Mouse (Mus musculus): ENCODE results near the gene Wnk2. TPM values are rescaled to one million over a fixed set of nuclear protein-coding genes. Genes with fewer than 3 reads are reported as not detected.

The Wnk2 gene
- polyA plus RNA-seq, 1 experiment from 2014 or later = 4.3 TPM

GRCm38 (mm10) chr13:49131342-49131855 lies 16.4 kb downstream of the Wnk2 start:
- Histone ChIP-seq H3K9me3 (replicated peaks) (no peaks in the 10 kb centered on the region), H3K36me3 (0 out of 2 replicates have a peak, but pooled peaks cover 4% of the 10 kb centered on the region), H3K27ac (replicated peaks) (peak overlapping the region; percentile 82), H3K4me3 (no peak overlapping the region), H3K27me3 (ENCODE audit: low read depth, poor library complexity, severe bottlenecking) (no peaks in the 10 kb centered on the region), H3K4me1 (peaks cover 63% of the 10 kb centered on the region)
- DNase-seq (ENCODE audit: low spot score) = no peak
- 74% methylated on average over 4 of the region's 4 CpGs for WGBS

GRCm38 (mm10) chr13:49129845-49130244 lies 18.0 kb downstream of the Wnk2 start:
- Histone ChIP-seq H3K9me3 (replicated peaks) (no peaks in the 10 kb centered on the region), H3K4me1 (peaks cover 63% of the 10 kb centered on the region), H3K27ac (replicated peaks) (peak overlapping the region; percentile 82), H3K4me3 (peak overlapping the region; percentile 5; the same call in 1 of the 2 replicates), H3K27me3 (ENCODE audit: low read depth, poor library complexity, severe bottlenecking) (no peaks in the 10 kb centered on the region), H3K36me3 (0 out of 2 replicates have a peak, but pooled peaks cover 4% of the 10 kb centered on the region)
- DNase-seq (ENCODE audit: low spot score) = peak; percentile 62
- whole genome bisulfite sequencing = 6% methylated on average over 4 of the region's 4 CpGs

- no peaks in the 10 kb centered on the region for H3K36me3 ChIP-seq
- no peak overlapping the region for H3K4me3 ChIP-seq
- H3K9me3 ChIP-seq (replicated peaks) = no peaks in the 10 kb centered on the region
- peaks cover 63% of the 10 kb centered on the region for H3K4me1 ChIP-seq
- no peaks in the 10 kb centered on the region for H3K27me3 ChIP-seq (ENCODE audit: low read depth, poor library complexity, severe bottlenecking)
- WGBS = 94% methylated on average over 1 of the region's 1 CpGs
- peak overlapping the region; percentile 49; the same call in 1 of the 2 replicates for H3K27ac ChIP-seq (replicated peaks)
- no peak for DNase-seq (ENCODE audit: low spot score)
Observed at GRCm38 (mm10) chr13:49129154-49129553, 18.7 kb downstream of the Wnk2 start.

GRCm38 (mm10) chr13:49127844-49128631 lies 19.8 kb downstream of the Wnk2 start:
- peaks cover 63% of the 10 kb centered on the region for H3K4me1 ChIP-seq

GRCm38 (mm10) chr13:49122106-49122505 lies 25.7 kb downstream of the Wnk2 start:
- Histone ChIP-seq H3K27ac (replicated peaks) (no peak overlapping the region), H3K4me1 (peaks cover 7% of the 10 kb centered on the region), H3K4me3 (no peak overlapping the region), H3K9me3 (replicated peaks) (no peaks in the 10 kb centered on the region), H3K27me3 (ENCODE audit: low read depth, poor library complexity, severe bottlenecking) (no peaks in the 10 kb centered on the region), H3K36me3 (no peaks in the 10 kb centered on the region)
- 87% methylated on average over 4 of the region's 4 CpGs for WGBS
- DNase-seq (ENCODE audit: low spot score) = no peak

More at GRCm38 (mm10) chr13:49127844-49128631, 19.8 kb downstream of the Wnk2 start:
- H3K27me3 ChIP-seq (ENCODE audit: low read depth, poor library complexity, severe bottlenecking) = no peaks in the 10 kb centered on the region
- peak; percentile 47 for DNase-seq (ENCODE audit: low spot score)
- H3K36me3 ChIP-seq = no peaks in the 10 kb centered on the region
- H3K4me3 ChIP-seq = peak overlapping the region; percentile 35
- H3K9me3 ChIP-seq (replicated peaks) = no peaks in the 10 kb centered on the region
- H3K27ac ChIP-seq (replicated peaks) = peak overlapping the region; percentile 71
- WGBS = 36% methylated on average over 15 of the region's 15 CpGs

- H3K9me3 ChIP-seq (replicated peaks) = no peaks in the 10 kb centered on the region
- no peak overlapping the region for H3K4me3 ChIP-seq
- H3K36me3 ChIP-seq = no peaks in the 10 kb centered on the region
- H3K27me3 ChIP-seq (ENCODE audit: low read depth, poor library complexity, severe bottlenecking) = no peaks in the 10 kb centered on the region
- WGBS = 89% methylated on average over 8 of the region's 8 CpGs
- H3K27ac ChIP-seq (replicated peaks) = no peak overlapping the region
- H3K4me1 ChIP-seq = peaks cover 7% of the 10 kb centered on the region; the same call in 1 of the 2 replicates
- DNase-seq (ENCODE audit: low spot score) = no peak
Observed at GRCm38 (mm10) chr13:49117563-49117962, 30.3 kb downstream of the Wnk2 start.

DNA sequence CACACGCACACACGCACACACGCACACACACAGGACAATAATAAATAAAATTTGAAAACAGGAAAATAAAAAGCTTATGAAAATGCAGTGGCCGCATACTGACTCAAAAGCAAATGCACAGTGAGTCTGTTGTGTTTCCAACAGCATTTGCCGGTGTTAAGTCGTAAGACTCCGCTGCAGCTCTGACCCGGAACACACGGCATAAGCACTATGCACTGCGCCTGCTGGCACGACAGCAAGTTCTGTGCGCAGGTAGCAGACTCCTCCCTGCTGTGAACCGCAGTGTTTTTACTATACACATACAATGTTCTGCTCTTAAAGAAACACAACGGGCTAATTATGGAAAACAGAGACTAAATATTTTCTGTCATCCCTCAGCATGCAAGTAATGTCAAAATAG lies 32.9 kb downstream of the Wnk2 start:
- Histone ChIP-seq H3K4me3 (no peak overlapping the region), H3K4me1 (peaks cover 7% of the 10 kb centered on the region; the same call in 1 of the 2 replicates), H3K27ac (replicated peaks) (no peak overlapping the region), H3K27me3 (ENCODE audit: low read depth, poor library complexity, severe bottlenecking) (no peaks in the 10 kb centered on the region), H3K36me3 (no peaks in the 10 kb centered on the region), H3K9me3 (replicated peaks) (no peaks in the 10 kb centered on the region)
- no peak for DNase-seq (ENCODE audit: low spot score)
- 89% methylated on average over 14 of the region's 14 CpGs for WGBS

- Histone ChIP-seq H3K4me3 (no peak overlapping the region), H3K9me3 (replicated peaks) (no peaks in the 10 kb centered on the region), H3K36me3 (no peaks in the 10 kb centered on the region), H3K27ac (replicated peaks) (no peak overlapping the region), H3K27me3 (ENCODE audit: low read depth, poor library complexity, severe bottlenecking) (no peaks in the 10 kb centered on the region), H3K4me1 (peaks cover 7% of the 10 kb centered on the region; the same call in 1 of the 2 replicates)
- no peak for DNase-seq (ENCODE audit: low spot score)
- WGBS = 76% methylated on average over 4 of the region's 4 CpGs
Observed at GRCm38 (mm10) chr13:49114116-49114515, 33.7 kb downstream of the Wnk2 start.

DNA sequence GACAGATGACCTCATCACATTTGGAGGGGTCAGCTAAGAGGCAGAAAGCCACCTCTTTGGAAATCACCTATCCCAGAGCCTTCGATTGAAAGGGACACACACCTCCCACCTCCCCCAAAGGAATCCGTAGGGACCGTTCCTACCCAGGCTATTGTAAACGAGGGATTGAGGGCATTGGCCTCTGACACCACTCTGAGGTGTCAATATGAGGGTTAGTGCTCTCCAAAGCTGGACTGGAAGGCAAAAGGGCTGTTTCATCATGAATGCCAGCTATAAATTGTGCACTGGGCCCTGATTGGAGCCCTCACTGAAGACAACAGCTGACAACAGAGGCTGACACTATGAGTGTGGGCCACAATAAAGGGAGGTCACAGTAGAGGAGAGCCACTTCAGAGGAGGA lies 34.5 kb downstream of the Wnk2 start:
- H3K27me3 ChIP-seq (ENCODE audit: low read depth, poor library complexity, severe bottlenecking) = no peaks in the 10 kb centered on the region
- no peaks in the 10 kb centered on the region for H3K36me3 ChIP-seq
- no peak for DNase-seq (ENCODE audit: low spot score)
- peaks cover 7% of the 10 kb centered on the region; the same call in 1 of the 2 replicates for H3K4me1 ChIP-seq
- 78% methylated on average over 4 of the region's 4 CpGs for WGBS
- no peaks in the 10 kb centered on the region for H3K9me3 ChIP-seq (replicated peaks)
- no peak overlapping the region for H3K27ac ChIP-seq (replicated peaks)
- H3K4me3 ChIP-seq = no peak overlapping the region

DNA sequence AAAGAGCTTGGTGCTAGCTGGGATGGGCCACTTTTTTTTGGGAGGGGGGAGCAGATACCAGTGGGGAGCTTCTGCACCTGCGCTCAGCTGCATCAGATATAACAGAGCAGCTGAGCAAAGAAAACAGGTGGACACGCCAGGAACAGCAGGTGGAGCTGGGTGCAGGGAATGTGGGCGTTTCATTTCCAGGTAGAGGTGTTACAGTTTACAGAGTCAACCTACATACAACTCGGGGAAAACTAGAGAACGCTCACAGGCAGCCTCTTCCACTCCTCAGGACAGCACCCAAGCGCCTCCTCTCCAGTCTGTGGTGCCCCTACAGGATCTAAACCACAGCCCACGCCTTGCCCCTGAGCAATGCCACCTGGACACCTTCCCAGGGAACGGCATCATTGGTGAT lies 35.2 kb downstream of the Wnk2 start:
- Histone ChIP-seq H3K9me3 (replicated peaks) (no peaks in the 10 kb centered on the region), H3K27me3 (ENCODE audit: low read depth, poor library complexity, severe bottlenecking) (no peaks in the 10 kb centered on the region), H3K4me1 (peaks cover 7% of the 10 kb centered on the region; the same call in 1 of the 2 replicates), H3K27ac (replicated peaks) (no peak overlapping the region), H3K36me3 (no peaks in the 10 kb centered on the region; the same call in 1 of the 2 replicates), H3K4me3 (no peak overlapping the region)
- 89% methylated on average over 8 of the region's 8 CpGs for WGBS
- no peak for DNase-seq (ENCODE audit: low spot score)

DNA sequence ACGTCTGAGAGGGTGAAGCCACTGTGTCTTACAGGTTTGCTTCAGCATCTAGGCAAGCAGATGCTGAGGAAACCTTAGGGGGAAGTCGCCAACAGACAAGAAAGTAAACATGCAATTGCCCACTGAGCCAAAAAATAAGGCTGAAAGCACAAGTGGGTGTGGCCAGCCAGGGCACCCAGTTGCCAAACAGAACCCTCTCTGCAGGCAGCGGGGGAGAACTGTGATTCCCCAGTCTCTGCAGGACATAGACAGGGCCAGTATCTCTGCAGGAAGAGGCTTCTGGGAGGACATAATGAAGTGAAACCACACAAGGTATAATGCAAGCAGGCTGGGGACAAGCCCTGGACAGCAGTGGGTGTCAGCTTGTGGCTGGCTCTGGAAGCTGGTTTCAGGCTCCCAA lies 38.1 kb downstream of the Wnk2 start:
- H3K27ac ChIP-seq (replicated peaks) = no peak overlapping the region
- 79% methylated on average over 3 of the region's 3 CpGs for WGBS
- no peak for DNase-seq (ENCODE audit: low spot score)
- no peaks in the 10 kb centered on the region for H3K27me3 ChIP-seq (ENCODE audit: low read depth, poor library complexity, severe bottlenecking)
- H3K36me3 ChIP-seq = peaks cover 6% of the 10 kb centered on the region
- peaks cover 7% of the 10 kb centered on the region; the same call in 1 of the 2 replicates for H3K4me1 ChIP-seq
- 0 out of 2 replicates have a peak, but pooled peaks cover 2% of the 10 kb centered on the region for H3K9me3 ChIP-seq (replicated peaks)
- H3K4me3 ChIP-seq = no peak overlapping the region

DNA sequence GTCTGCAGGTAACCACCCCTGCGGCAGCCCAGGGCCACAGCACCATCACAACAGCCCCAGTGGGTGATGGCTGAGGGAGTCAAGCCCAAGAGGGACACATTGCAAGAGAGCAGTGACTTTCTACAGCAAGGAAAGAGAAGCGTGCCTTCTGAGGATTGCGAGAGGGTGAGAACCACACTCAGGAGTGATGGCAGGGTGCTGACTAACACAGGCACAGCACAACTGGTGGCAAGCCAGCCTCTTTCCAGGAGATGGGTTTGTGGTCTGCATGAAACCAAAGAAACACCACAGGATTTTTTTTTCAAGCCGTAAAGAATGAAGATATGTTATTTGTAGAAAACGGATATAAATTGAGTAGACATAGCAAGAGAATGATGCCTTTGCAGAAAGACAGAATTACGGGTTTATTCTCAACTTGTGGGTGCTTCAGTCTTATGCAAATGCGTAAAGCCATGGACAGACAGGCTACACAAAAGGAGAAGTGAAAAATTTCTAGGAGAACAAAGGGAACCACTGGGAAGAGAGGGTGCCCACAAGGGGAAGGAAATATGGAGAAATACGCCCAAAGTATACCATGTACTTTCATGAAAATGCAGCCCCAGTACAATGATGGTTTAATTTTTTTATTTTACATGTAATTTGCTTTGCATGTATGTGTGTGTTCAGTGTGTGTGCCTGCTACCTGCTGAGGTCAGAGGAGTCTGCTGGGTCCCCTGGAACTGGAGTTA lies 39.5 kb downstream of the Wnk2 start:
- Histone ChIP-seq H3K4me1 (peaks cover 8% of the 10 kb centered on the region), H3K27me3 (ENCODE audit: low read depth, poor library complexity, severe bottlenecking) (no peaks in the 10 kb centered on the region), H3K27ac (replicated peaks) (no peak overlapping the region), H3K4me3 (no peak overlapping the region), H3K9me3 (replicated peaks) (0 out of 2 replicates have a peak, but pooled peaks cover 2% of the 10 kb centered on the region), H3K36me3 (peaks cover 6% of the 10 kb centered on the region)
- DNase-seq (ENCODE audit: low spot score) = no peak
- WGBS = 88% methylated on average over 8 of the region's 8 CpGs

Data from midbrain, embryonic 10.5 days (tissue).